Mouse (Mus musculus) thymus, adult 2 months (tissue): ENCODE results near the gene B3gat2. TPM values are rescaled to one million over a fixed set of nuclear protein-coding genes. Genes with fewer than 3 reads are reported as not detected.

Source experiments
- DNase-seq: peaks from one replicate; pipeline ENCODE4 v3.0.0; 2021
- H3K27ac ChIP-seq: fragments of 200-500 bp; 2 replicates; pipeline ENCODE4 v1.5.1; 2012; ENCODE audit warnings: low read length, control low read depth; ENCODE audit not compliant: control insufficient read depth, insufficient read depth
- H3K27me3 ChIP-seq: fragments of 200-500 bp; 2 replicates; pipeline ENCODE4 v1.6.1; 2012; ENCODE audit warnings: mild to moderate bottlenecking, low read length, moderate library complexity, mixed read lengths; ENCODE audit not compliant: control insufficient read depth, insufficient read depth
- H3K36me3 ChIP-seq: fragments of 200-500 bp; 2 replicates; pipeline ENCODE4 v1.6.1; 2012; ENCODE audit warnings: mild to moderate bottlenecking, low read length, moderate library complexity; ENCODE audit not compliant: control insufficient read depth, insufficient read depth
- H3K4me1 ChIP-seq: fragments of 200-500 bp; replicated peaks from 2 replicates; pipeline ENCODE4 v1.6.1; 2012; ENCODE audit warnings: low read length; ENCODE audit not compliant: control insufficient read depth, insufficient read depth
- H3K4me3 ChIP-seq: fragments of 200-500 bp; 2 replicates; pipeline ENCODE4 v1.5.1; 2012; ENCODE audit warnings: mild to moderate bottlenecking, low read length, control low read depth, moderate library complexity; ENCODE audit not compliant: control insufficient read depth, insufficient read depth
- CTCF ChIP-seq: fragments of 200-500 bp; IDR thresholded peaks from 2 replicates; pipeline ENCODE4 v1.5.1; 2012; ENCODE audit warnings: mild to moderate bottlenecking, control low read depth, low read length, moderate library complexity, borderline replicate concordance; ENCODE audit not compliant: control insufficient read depth, poor library complexity, insufficient read depth; ENCODE audit errors: extremely low read depth
- POLR2A ChIP-seq: fragments of 200-500 bp; IDR thresholded peaks from 2 replicates; pipeline ENCODE4 v1.6.1; 2012; ENCODE audit warnings: mild to moderate bottlenecking, low read length, control low read depth, moderate library complexity; ENCODE audit not compliant: control insufficient read depth, poor library complexity, insufficient read depth; ENCODE audit errors: extremely low read depth
- WGBS: fragments of 180-500 bp; shearing (Covaris S2); methylation state at CpG from one replicate; pipeline ENCODE4 v1.1.7; 2018; 5-methylcytosine and 5-hydroxymethylcytosine counted together
- polyA plus RNA-seq: library from polyadenylated mRNA; depleted of rRNA; stranded (reverse); fragments of >200 nt; gene quantifications from 2 replicates; pipeline ENCODE4 v1.2.3, GENCODE M21; 2012

The B3gat2 gene
- polyA plus RNA-seq, 1 experiment = 0.19 TPM

- DNase-seq = no peak
- Histone ChIP-seq H3K27ac (no peak overlapping the region), H3K27me3 (no peaks in the 10 kb centered on the region), H3K4me1 (no peaks in the 10 kb centered on the region), H3K4me3 (no peak overlapping the region), H3K36me3 (peaks cover 18% of the 10 kb centered on the region)
- no peak for TF ChIP-seq POLR2A
- no peak for TF ChIP-seq CTCF
- WGBS = 94% methylated on average over 7 of the region's 7 CpGs
These were observed 82.2 kb downstream of the B3gat2 start for GRCm38 (mm10) chr1:23843790-23844189.

GRCm38 (mm10) chr1:23845007-23845406 lies 83.5 kb downstream of the B3gat2 start:
- TF ChIP-seq CTCF (no peak), POLR2A (no peak)
- Histone ChIP-seq H3K27me3 (no peaks in the 10 kb centered on the region), H3K4me3 (no peak overlapping the region), H3K36me3 (peaks cover 18% of the 10 kb centered on the region), H3K27ac (no peak overlapping the region), H3K4me1 (no peaks in the 10 kb centered on the region)
- DNase-seq = no peak
- WGBS = 97% methylated on average over 10 of the region's 10 CpGs

- H3K4me3 ChIP-seq = no peak overlapping the region
- H3K36me3 ChIP-seq = peaks cover 18% of the 10 kb centered on the region
- TF ChIP-seq CTCF = no peak
- no peak for TF ChIP-seq POLR2A
- WGBS = 93% methylated on average over 10 of the region's 10 CpGs
- no peak overlapping the region for H3K27ac ChIP-seq
- H3K4me1 ChIP-seq = no peaks in the 10 kb centered on the region
- H3K27me3 ChIP-seq = no peaks in the 10 kb centered on the region
- DNase-seq = no peak
These were observed 84.6 kb downstream of the B3gat2 start for GRCm38 (mm10) chr1:23846044-23846680.

- 96% methylated on average over 3 of the region's 3 CpGs for WGBS
- Histone ChIP-seq H3K27me3 (no peaks in the 10 kb centered on the region), H3K36me3 (peaks cover 13% of the 10 kb centered on the region), H3K4me3 (no peak overlapping the region), H3K27ac (no peak overlapping the region), H3K4me1 (no peaks in the 10 kb centered on the region)
- no peak for TF ChIP-seq POLR2A
- TF ChIP-seq CTCF = no peak
- DNase-seq = no peak
These were observed 94.1 kb downstream of the B3gat2 start for GRCm38 (mm10) chr1:23855623-23856022.

- Histone ChIP-seq H3K27ac (no peak overlapping the region), H3K4me3 (no peak overlapping the region), H3K4me1 (no peaks in the 10 kb centered on the region), H3K27me3 (no peaks in the 10 kb centered on the region), H3K36me3 (peaks cover 11% of the 10 kb centered on the region)
- WGBS = 96% methylated on average over 2 of the region's 2 CpGs
- no peak for DNase-seq
- TF ChIP-seq POLR2A (no peak), CTCF (no peak)
These were observed 99.4 kb downstream of the B3gat2 start for GRCm38 (mm10) chr1:23860944-23861343.

GRCm38 (mm10) chr1:23865566-23865965 lies 104.0 kb downstream of the B3gat2 start:
- H3K27me3 ChIP-seq = no peaks in the 10 kb centered on the region
- 98% methylated on average over 7 of the region's 7 CpGs for WGBS
- H3K27ac ChIP-seq = no peak overlapping the region
- TF ChIP-seq CTCF = no peak
- no peak for TF ChIP-seq POLR2A
- no peak overlapping the region for H3K4me3 ChIP-seq
- no peaks in the 10 kb centered on the region for H3K4me1 ChIP-seq
- no peak for DNase-seq
- H3K36me3 ChIP-seq = peaks cover 4% of the 10 kb centered on the region; the same call in 1 of the 2 replicates

- Histone ChIP-seq H3K36me3 (peaks cover 4% of the 10 kb centered on the region; the same call in 1 of the 2 replicates), H3K4me1 (no peaks in the 10 kb centered on the region), H3K27me3 (no peaks in the 10 kb centered on the region), H3K4me3 (no peak overlapping the region), H3K27ac (no peak overlapping the region)
- DNase-seq = no peak
- TF ChIP-seq POLR2A = no peak
- TF ChIP-seq CTCF = no peak
- 86% methylated on average over 2 of the region's 2 CpGs for WGBS
These were observed 105.9 kb downstream of the B3gat2 start for GRCm38 (mm10) chr1:23867350-23867862.

GRCm38 (mm10) chr1:23872194-23872593 lies 110.6 kb downstream of the B3gat2 start:
- TF ChIP-seq POLR2A = no peak
- no peak for TF ChIP-seq CTCF
- DNase-seq = no peak
- H3K4me1 ChIP-seq = no peaks in the 10 kb centered on the region
- no peaks in the 10 kb centered on the region for H3K27me3 ChIP-seq
- peaks cover 9% of the 10 kb centered on the region; the same call in 1 of the 2 replicates for H3K36me3 ChIP-seq
- H3K4me3 ChIP-seq = no peak overlapping the region
- H3K27ac ChIP-seq = no peak overlapping the region
- WGBS = 98% methylated on average over 1 of the region's 1 CpGs
